Comparison of ENCODE assay signal across 13 mouse cellular contexts in the genomic region with DNA sequence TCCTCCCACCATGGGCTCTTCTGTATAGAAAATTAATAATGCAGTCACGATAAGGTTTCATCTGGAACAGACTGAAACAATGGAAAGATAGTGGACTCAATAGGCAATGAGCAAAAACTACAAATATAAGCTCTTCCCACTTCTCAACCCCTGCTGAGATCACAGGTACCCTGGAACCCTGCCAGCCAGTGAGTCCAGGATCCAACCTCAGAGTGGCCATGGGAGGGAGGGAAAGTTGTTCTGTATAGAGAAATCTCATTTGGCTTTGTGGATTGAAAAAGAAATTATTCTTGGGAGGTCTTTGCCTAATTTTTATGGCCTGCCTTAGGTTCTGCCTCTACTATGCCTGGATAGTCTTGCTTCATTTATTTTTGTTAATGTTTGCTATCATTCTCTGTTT.
A peak's percentile ranks its signal among the peaks of the same experiment; 100 is the strongest.
DNase-seq lines count a peak whose midpoint lies in the region.
"Had no signal": no experiment of that assay in that cellular context is flagged by ENCODE, and none has a peak within 500 bp of the region (broad histone marks: within the 10 kb centered on the region; RNA-seq: fewer than 3 reads in every experiment).

Olfr726 (minus strand) TSS at position 101 of the 400 bp plus-strand sequence.

- DNase-seq in kidney, adult 9 months = peak; percentile 2
- no peak for DNase-seq in kidney, postnatal 14 days
- DNase-seq: adrenal gland, adult 2 months; adrenal gland, adult 8-10 months; adrenal gland, postnatal 10 days; adrenal gland, postnatal 14 days; adrenal gland, postnatal 25 days; adrenal gland, postnatal 36 days; B cell, adult 2 months; cerebellum, adult 11 months; cerebellum, adult 11-12 months; cerebellum, adult 18-20 months; cerebellum, adult 2 months had no signal
